Mouse (Mus musculus) cerebellum, adult 2 months (tissue): ENCODE measurements around the gene Bcas3.

Experiments used
- CTCF ChIP-seq: fragments of 200-500 bp; IDR thresholded peaks from 2 replicates; pipeline ENCODE4 v1.5.1; 2011; ENCODE audit warnings: low read depth, mild to moderate bottlenecking, control low read depth, low read length, moderate library complexity, borderline replicate concordance; ENCODE audit not compliant: insufficient read depth
- POLR2A ChIP-seq: fragments of 200-500 bp; IDR thresholded peaks from 2 replicates; pipeline ENCODE4 v1.6.1; 2011; ENCODE audit warnings: low read length, control low read depth, borderline replicate concordance; ENCODE audit not compliant: insufficient read depth

GRCm38 (mm10) chr11:85697468-85697867 is 344.5 kb downstream of the Bcas3 start:
- no peak for TF ChIP-seq POLR2A
- TF ChIP-seq CTCF = no peak
